Mouse (Mus musculus): ENCODE data around the gene Plk2.
"Not testable (repeated sequence)": the region's sequence is repeated elsewhere in the genome, so short reads cannot be mapped to it uniquely, and the experiment has no call there.

Plk2 gene

GRCm38 (mm10) chr13:110394291-110395178 is at the start of gene Plk2:
TSS of gene Plk2 (plus strand) at chr13:110395046.
- ATAC-seq (ENCODE audit: low TSS enrichment) = peak; percentile 73

DNA sequence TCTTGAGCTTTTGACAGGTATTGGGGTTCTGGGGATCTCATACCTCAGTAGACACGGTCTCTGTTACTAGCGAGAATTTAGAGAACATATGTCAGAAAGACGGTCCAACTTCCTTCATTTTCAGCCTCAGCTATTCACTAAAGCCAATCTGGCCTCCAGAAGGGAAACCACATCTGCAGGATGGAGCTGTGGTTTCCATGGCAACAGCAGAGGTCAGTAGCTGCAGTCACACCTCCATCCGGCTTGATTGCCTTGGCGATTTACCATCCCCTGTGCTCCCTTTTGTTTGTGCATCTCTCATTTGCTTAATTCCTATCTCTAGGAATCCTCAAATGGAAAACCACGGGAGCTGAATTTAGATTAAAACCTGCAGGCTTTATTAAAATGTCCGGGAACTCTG is 48.1 kb upstream of the Plk2 start:
- no peak for ATAC-seq (ENCODE audit: low TSS enrichment)

DNA sequence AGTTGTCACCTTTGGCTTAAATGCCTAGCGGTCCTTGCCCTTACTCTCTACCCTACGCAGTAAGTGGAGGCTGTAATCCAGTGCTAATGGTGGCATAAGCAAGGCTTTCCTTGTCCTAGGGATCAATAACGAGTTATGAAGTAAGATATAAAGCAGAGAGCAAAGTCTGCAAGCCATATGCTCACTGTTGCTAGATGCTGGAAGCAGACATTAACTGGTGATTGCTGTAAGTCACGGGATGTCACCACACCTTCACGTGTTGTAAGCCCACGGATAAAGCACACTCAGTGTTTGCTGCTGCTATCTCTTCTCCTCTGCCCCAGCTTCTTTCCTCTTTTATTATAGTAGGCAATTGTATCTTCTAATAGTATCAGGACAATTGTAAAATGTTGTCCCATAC is 43.8 kb upstream of the Plk2 start:
- no peak for ATAC-seq (ENCODE audit: low TSS enrichment)

DNA sequence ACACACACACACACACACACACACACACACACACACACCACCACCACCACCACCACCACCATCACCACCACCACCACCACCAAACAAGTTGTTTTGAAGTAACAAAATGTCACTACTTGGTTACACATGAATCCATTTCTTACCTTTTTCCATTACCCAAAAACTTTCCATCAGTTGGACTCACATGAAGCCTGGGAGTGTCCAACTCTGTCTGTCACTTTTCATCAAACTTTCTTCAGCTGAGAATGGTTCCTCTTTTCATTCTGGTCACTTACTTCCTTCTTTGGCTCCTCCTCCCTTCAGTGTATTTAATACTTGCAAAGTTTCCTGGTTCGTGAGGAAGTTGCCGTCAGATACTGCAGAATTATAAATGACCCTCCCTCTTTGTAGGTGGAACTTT is 37.9 kb upstream of the Plk2 start, which contains the start of gene Gapt:
Gene Gapt (minus strand): TSS at position 259 of the 400 bp plus-strand sequence.
- ATAC-seq (ENCODE audit: low TSS enrichment) = no peak

DNA sequence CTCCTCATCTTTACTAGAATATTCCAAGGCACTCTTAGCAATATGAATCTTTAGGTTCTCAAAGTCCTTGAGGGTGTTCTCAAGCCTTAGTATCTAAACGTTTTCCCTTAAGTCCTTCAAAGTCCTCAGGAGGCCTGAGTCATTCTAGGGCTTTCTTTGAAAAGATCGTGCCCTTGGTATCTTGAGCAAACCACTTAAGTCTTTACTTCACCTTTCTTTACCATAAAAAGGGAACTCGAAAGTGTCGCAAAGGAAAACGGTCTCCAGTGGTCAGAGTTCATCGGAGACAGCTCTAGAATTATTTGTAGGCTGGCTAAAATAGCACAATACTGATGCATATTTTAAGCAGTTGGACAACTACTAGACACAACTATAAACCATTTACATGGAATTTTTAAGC is 31.1 kb upstream of the Plk2 start:
- no peak for ATAC-seq (ENCODE audit: low TSS enrichment)

DNA sequence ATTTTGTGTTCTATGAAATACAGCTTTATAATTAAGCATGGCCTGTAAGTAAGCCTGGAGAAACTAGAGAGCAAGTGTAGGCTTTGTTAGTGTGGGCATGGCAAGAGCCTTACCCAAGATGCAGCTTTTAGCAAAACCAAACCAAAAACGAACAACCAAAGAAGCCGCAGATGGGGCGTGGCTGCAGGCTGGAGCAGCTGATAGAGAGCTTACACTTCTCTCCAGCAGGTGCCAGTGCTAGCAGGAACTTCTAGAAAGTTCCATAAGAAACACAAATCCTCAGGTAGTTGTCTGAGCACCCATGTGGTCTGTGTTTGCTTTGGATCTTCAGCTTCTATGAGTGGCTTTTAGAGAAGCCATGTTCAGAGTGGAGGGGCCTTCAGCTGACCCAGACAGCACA is 28.4 kb upstream of the Plk2 start:
- ATAC-seq (ENCODE audit: low TSS enrichment) = no peak

DNA sequence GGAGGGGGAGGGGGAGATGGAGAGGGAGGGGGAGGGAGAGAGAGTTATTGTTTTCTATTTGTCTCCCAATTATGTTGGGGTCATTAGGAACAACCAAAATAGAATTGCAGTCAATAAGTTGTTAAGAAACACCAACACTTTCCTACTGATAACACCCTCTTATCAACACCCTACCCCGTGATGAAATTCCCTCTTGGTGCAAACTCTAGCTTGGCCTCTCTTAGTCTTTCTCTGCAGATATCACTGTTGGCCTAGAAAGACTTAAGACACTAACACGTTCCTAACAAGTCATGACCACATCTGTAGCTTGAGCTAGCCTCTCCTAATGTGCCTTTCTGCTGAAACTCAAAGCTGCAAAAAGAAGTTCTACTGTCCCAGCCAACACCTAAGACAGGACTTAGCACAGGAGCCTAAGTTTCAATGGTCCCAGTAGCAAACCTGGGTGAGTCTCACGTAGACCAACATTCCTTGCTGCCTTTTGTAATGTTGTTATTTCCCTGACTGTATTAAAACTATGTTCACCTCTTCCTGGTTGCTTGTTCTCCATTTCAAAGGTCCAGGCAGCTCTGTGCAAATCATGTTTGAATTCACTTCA is 26.8 kb upstream of the Plk2 start:
- ATAC-seq (ENCODE audit: low TSS enrichment) = no peak

DNA sequence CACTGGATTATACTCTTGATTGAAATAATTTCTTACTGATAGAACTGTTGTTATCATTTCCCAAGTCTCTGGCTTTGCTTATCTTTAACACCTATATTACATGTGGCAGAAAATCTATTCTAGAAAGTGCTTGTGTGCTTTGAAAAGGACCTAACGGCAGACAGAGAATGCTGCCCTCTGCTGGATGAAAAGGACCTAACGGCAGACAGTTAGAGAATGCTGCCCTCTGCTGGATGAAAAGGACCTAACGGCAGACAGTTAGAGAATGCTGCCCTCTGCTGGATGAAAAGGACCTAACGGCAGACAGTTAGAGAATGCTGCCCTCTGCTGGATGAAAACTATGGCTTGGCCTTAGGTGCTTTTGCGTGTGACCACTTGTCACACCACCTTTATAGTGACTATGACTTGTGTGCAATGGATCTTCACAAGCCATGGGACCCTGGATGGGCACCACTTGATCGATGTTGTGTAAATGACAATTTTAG is 26.2 kb upstream of the Plk2 start:
- peak; percentile 86 for ATAC-seq (ENCODE audit: low TSS enrichment)

DNA sequence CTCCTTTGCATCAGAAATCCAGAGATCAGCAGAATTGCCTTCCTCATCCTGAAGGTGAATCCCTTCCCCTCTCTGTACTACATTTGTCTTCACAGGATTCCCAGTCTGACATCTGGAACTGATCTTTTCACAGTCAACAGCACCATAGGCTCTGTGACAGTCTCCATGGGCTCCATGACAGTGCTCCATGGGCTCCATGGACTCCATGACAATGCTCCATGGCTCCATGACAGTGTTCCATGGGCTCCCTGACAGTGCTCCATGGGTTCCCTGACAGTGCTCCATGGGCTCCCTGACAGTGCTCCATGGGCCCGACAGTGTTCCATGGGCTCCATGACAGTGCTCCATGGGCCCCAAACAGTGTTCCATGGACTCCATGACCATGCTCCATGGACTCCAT is 25.2 kb upstream of the Plk2 start:
- no peak for ATAC-seq (ENCODE audit: low TSS enrichment)

- peak; percentile 52; the same call in 1 of the 2 replicates for ATAC-seq (ENCODE audit: low TSS enrichment)
These were observed 12.4 kb upstream of the Plk2 start for GRCm38 (mm10) chr13:110382447-110382901.

- ATAC-seq (ENCODE audit: low TSS enrichment) = no peak
These were observed 10.3 kb upstream of the Plk2 start for GRCm38 (mm10) chr13:110384514-110384913.

- ATAC-seq (ENCODE audit: low TSS enrichment) = no peak
These were observed 2.6 kb upstream of the Plk2 start for GRCm38 (mm10) chr13:110392210-110392609.

GRCm38 (mm10) chr13:110392631-110393030 is 2.2 kb upstream of the Plk2 start:
- ATAC-seq (ENCODE audit: low TSS enrichment) = no peak

DNA sequence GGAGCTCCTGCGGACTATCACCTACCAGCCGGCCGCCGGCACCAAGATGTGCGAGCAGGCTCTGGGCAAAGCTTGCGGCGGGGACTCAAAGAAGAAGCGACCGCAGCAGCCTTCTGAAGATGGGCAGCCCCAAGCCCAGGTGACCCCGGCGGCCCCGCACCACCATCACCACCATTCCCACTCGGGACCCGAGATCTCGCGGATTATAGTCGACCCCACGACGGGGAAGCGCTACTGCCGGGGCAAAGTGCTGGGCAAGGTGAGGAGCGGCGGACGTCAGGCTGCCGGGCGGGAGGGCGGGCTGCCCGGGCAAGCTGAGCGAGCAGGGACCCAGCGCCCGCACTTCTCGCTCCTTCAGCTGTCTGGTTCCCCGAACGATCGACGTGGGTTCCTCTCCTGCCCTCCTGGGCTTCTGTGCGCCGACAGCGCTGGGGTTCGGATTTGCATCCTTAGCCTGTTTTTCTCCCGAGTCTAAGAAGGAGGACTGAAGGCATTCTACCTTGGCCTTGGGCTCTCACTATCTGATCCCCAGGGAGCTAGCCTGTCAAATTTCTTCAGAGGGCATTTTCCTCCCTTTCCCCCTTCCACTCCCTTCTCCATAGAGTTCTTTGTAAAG is 441 bp downstream of the Plk2 start:
- no peak; the same call in 1 of the 2 replicates for ATAC-seq (ENCODE audit: low TSS enrichment)

DNA sequence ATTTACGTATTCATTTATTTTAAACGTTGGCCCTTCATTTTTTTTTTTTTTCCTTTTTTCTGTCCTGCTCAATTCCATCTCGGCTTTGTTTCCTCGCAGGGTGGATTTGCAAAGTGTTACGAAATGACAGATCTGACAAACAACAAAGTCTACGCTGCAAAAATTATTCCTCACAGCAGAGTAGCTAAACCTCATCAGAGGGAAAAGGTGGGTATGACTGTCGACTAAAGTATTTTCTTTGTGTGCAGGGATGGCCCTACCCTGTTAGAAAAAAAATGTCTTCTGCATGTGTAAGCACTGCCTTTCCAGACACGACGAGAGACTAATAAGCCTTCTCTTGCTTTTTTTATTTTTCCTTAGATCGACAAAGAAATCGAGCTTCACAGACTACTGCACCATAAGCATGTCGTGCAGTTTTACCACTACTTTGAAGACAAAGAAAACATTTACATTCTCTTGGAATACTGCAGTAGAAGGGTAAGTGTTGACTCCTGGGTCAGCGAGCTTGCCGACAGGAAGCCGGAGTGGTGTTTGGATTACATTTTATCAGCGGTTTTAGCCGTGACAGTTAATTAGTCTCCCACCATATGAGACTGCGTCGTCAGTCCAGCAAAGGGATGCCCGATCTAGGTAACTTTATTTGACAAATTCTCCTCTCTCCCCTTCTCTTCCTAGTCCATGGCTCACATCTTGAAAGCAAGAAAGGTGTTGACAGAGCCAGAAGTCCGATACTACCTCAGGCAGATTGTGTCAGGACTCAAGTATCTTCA is 1.3 kb downstream of the Plk2 start:
- no peak for ATAC-seq (ENCODE audit: low TSS enrichment)

DNA sequence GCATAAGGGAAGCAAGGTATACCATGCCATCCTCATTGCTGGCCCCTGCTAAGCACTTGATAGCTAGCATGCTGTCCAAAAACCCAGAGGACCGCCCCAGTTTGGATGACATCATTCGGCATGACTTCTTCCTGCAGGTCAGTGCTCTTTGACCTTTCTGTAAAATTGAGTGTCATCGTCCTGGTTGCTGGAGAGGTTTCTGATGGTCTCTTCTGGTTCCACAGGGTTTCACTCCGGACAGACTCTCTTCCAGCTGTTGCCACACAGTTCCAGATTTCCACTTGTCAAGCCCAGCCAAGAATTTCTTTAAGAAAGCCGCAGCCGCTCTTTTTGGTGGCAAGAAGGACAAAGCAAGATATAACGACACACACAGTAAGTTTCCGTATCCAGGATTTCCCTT is 2.9 kb downstream of the Plk2 start:
- no peak for ATAC-seq (ENCODE audit: low TSS enrichment)

DNA sequence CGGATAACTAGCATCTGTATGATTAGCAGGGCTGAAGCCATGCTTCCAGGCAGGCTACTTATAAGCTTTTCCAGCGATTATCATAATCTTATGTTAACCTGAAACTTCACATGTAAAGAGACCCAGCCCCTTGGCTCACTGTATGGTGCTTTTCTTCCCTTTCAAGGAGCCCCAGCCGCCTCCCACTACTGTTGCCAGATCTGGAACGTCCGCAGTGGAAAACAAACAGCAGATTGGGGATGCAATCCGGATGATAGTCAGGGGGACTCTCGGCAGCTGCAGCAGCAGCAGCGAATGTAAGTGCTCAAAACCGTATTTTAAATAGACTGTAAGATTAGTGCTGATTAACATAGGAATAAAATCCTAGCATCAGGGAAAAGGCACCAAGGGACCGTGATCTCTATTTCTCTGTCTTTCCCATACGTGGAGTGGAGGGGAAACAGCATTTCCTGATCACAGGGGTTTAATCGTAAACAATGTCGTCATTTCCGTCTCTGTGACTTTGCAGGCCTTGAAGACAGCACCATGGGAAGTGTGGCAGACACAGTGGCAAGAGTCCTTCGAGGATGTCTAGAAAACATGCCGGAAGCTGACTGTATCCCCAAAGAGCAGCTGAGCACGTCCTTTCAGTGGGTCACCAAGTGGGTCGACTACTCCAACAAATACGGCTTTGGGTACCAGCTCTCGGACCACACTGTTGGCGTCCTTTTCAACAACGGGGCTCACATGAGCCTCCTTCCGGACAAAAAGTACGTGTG is 3.8 kb downstream of the Plk2 start:
- no peak for ATAC-seq (ENCODE audit: low TSS enrichment)

GRCm38 (mm10) chr13:110401443-110401842 is 6.6 kb downstream of the Plk2 start:
- no peak for ATAC-seq (ENCODE audit: low TSS enrichment)

DNA sequence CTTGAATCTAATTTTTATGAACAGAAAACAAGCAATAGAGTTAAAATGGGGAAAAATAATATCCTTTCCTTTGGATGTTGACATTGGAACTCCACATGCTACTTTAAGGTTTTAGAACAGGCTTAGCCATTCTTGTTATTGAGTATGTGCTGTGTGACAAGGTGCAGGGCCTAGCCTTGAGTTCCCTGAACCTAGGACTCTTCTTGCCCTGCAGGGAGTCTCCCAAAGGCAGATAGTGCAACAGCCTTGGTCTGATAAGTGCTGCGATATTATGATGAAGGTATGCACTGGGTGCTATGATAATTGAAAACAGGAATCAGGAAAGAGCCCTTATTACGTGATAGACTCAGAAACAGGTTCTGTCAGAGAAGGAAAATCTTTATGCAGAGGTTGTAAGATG is 7.0 kb downstream of the Plk2 start:
- ATAC-seq (ENCODE audit: low TSS enrichment) = no peak

GRCm38 (mm10) chr13:110404059-110404458 is 9.2 kb downstream of the Plk2 start:
- no peak for ATAC-seq (ENCODE audit: low TSS enrichment)

- not testable (repeated sequence) for ATAC-seq (ENCODE audit: low TSS enrichment)
These were observed 9.8 kb downstream of the Plk2 start for GRCm38 (mm10) chr13:110404686-110405085.

Data from frontal cortex, adult (tissue).